Mouse (Mus musculus): Measurements from ENCODE around the gene Rin3.
"Not testable (repeated sequence)": the region's sequence is repeated elsewhere in the genome, so short reads cannot be mapped to it uniquely, and the experiment has no call there.

Gene Rin3

DNA sequence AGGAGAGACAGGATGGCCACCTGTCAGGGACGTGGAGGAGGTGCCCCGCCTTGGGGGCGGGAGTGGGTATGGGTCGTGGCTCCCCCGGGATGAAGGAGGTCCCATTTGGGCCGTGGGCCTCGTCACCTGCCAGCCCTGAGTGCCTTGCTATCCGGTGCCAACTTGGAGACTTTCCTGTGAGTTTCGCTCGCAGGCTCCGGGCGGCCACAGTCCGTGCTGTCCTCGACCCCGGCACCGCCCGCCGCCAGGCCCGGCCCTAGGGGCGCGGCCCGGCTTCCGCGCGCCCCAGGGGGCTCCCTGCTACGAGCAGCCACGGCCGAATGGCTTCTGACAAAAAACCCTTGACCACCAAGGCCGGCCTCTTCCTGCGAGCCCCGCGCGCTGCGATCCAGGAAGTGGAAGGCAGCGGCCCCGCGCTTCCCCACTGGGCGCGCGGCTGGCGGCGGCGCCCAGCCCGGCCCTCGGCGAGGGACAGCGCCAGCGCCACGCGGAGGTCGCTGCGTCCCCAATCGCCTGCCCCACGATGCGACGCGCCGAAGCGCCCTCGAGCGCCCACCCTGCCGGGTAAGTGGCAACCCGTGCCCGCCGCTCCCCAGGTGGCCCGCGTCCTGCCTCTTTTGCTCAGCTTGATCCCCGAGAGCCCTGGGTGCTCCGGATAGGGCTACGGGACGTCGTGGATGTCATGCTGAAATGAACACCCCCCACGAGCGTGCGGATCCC lies at the start of gene Rin3:
Gene Rin3 (plus strand): TSS at position 286 of the 720 bp plus-strand sequence.
- no peak for DNase-seq (ENCODE audit: low spot score)

DNA sequence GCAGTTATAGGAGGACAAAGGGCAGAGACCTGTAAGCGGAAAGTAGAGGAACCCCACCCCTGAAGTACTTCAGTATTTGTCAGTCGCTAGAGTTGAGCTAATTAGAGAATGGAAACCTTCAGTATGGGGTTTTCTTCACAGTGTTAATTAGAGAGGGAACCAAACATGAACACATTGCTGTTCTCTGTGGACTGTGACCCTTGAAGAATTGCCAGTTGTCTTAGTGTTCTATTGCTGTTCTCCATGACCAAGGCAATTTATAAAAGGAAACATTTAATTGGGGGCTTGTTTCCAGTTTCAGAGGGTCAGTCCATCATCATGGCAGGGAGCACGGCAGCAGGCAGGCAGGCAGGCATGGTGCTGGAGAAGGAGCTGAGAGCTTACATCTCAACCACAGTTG lies 47.3 kb upstream of the Rin3 start:
- DNase-seq (ENCODE audit: low spot score): no peak

DNA sequence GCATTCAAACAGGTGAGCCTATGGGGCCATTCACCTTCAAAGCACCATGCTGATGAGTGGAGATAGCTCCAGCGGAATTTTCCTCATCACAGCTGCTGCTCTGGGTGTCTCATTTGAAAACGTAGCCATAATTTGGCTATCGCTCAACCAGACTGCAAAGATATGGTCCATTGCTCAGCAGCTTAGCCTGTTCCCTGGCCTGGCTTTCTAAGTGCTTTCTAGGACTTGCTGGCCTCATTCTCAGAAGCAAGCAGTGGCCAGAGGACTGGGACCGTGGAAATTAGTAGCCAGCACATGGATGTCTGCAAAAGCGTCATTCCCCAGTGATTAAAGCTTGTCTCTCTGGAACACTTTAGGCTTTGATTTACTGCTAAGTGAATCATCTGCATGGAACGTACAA lies 46.5 kb upstream of the Rin3 start:
- DNase-seq (ENCODE audit: low spot score): no peak

DNA sequence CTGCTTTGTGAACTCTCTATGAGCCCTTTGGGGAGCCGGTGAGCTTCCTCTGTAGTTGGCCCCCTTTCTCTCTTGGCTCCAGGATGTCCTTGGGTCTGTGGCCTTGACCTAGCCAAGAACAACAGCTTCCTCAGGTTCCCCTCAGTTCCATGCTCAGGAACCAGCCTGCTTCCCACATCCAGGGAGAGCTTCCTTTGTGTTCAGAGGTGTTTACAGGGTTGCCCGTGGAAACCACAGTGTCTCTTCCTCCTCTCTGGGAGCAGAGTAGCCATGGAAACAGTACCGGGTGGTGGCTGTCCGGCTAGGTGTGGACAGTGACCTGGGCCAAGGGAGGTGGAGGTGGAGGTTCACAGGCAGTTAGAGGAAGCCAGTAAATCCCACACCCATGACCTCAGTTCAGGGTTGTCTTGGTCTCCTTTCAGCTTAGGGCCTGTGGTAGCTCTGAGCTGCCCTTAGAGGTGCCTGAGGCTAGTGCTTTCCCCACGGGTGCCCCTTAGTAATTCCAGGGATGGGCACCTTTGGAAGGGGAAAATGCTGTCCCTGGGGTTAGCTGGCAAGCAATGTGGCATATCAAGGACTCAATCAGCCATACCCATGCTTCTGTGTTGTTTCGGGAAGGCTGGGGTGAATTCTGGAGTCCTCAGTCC lies 40.6 kb upstream of the Rin3 start:
- DNase-seq (ENCODE audit: low spot score): no peak

DNA sequence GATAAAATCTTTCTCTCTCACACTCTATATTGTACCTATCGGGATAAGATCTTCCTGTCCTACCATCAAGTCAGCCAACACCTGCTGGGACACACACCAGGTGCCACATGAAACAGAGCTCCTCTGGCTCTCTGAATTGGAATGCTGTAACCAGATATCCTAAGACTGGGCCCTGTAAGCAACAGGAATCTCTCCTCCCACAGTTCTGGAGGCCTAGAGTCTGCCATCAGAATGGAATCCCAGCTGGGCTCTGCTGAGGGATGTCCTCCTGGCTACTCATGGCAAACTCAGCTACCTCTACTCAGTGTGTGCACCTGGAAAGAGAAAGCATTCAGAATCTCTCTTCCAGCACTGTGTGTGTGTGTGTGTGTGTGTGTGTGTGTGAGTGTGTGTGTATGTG lies 38.9 kb upstream of the Rin3 start:
- DNase-seq (ENCODE audit: low spot score): no peak

DNA sequence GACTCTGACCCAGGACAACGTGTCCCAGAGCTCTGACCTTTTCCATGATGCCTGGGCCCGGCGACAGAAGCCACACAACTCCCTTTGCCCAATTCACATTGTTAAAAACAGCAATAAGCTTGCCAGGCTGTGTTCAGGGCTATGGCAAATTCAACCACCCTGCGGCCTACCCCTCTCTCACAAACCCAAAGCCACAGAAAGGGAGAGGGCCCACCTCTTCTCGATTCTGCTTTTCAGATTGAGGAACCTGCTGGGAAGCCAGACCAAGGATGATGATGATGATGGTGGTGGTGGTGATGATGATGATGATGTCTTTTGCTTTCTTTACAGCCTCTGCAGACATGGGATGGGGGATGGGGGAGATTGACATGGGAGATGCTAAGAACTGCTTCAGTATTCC lies 36.6 kb upstream of the Rin3 start:
- no peak for DNase-seq (ENCODE audit: low spot score)

DNA sequence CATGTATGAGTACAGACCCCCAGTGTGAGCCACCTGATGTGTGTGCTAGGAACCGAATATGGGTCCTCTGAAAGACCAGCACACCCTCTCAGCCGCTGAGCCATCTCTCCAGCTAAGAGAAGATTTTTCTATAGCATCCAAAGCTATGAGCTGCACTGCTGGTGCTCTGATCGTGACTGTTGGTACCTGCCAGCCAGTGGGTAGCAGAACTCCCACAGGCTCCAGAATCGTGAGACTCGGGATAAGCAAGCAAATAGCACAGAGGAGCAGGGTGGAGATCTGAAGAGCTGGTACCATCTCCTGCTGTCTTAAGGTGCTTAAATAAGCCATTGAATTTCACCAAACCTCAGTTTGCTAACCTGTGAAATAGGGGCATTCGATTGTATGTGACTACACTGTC lies 34.7 kb upstream of the Rin3 start:
- DNase-seq (ENCODE audit: low spot score): no peak

DNA sequence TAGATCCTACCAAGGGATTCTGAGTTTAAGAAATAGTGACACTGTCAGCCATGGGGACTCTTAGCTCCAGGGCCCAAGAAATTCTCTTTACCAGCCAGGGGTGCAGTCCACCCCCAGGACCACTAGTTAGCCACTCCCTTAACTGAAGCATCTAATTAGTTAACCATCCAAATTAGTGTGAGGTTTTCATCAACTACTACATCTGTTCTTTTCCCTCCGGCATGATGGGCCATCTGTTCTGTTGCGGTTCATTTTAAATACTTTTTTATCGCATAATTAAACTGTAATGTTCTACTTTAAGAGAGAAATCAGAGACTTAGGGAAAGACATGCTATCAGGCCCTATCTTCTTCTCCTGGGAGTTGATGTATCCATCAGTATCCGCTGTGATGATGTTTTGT lies 32.5 kb upstream of the Rin3 start:
- no peak for DNase-seq (ENCODE audit: low spot score)

DNA sequence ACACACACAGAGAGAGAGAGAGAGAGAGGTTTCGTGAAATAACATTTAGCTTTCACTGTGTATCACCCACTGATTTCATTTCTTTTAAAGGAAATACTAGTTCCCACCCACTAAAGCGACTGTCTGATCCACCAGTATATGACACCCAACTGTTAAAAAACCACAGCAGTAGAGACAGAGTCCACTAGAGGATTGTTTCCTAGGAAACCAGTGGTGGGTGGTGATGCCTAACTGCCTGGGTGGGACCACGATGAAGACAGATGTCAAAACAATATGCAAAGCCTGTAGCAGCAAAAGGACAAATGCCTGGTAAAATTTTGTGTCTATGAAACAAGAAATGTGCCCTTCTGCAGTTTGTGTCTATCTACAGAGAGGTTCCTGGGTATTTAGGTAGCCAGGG lies 31.8 kb upstream of the Rin3 start:
- peak; percentile 48 for DNase-seq (ENCODE audit: low spot score)

DNA sequence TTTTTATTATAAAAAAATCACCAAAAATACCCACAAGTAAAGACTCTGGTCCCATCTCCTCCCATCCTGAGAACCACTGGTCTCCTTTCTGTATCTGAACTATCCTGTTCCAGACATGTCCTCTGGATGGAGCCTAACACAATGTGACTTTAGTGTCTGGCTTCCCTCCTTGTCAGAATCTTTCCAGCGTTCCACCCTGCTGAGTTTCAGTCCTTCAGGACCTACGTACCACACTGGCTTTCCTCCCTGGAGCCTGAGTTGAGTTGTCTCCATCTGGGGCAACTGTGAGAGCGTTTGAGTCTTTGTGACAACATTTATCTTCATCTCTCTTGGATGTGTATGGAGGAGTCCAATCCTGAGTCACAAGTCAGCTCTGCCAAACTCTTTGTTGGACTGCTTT lies 30.9 kb upstream of the Rin3 start:
- DNase-seq (ENCODE audit: low spot score): no peak

DNA sequence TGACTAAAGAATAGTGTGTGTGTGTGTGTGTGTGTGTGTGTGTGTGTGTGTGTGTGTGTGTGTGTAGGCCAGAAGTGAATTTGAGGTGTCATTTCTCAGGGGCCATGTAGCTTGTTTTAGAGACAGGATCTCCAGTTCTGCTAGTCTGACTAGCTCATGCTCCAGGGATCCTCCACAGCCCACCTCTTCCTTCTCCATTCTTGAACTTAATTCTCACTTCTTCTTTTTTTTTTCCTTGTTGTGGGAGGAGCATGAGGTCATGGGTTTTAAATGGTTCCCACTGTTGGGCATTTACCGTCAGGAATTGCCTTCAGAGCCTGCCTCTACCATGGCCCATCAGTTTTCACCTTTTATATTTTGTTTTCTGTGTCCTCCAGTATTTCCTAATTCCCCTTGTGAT lies 30.3 kb upstream of the Rin3 start:
- DNase-seq (ENCODE audit: low spot score): no peak

DNA sequence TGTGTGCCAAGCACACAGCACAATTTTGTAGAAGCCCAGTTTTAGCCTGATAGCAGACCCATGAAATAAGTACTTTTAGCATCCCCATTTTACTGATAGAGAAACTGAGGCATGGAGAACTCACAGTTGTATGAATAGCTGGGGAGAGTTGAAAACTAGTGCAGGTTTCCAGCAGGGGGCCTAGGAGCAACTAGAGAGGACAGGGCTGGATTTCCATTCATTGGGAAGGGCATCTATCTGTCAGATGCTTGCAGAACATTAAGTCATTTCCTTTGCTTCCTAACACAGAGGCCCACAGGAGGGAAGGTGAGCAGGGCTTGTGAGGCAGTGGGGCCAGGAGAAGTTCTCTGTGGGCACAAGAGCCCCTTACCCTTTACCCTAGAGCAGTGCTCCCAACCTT lies 27.8 kb upstream of the Rin3 start:
- no peak for DNase-seq (ENCODE audit: low spot score)

DNA sequence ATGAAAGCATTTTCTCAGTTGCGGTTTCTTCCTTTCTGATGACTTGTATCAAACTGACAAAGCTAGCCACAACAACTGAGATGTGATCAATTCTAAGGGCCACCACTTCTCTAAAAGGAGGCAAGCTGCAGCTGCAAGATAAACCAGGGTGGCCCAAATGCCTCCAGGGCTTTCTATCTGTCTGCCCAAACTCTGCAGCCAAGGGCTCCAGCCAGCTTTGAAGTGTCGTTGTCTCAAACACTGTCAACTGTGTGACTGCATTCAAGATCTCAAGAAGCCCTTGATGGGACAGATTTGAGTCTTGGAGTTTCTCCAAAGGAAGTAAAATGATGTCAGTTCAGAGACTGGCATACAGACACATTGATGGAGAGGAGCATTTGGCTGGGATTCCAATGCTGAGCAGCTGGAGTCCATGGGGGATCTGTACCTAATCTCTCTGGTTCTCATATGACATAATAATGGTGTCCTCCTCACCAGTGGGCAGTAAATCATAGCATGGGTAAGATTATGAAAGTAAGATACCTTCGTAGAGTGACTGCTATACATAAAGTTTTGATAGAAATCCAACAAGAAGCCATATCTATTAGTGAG lies 24.2 kb upstream of the Rin3 start:
- DNase-seq (ENCODE audit: low spot score): no peak

DNA sequence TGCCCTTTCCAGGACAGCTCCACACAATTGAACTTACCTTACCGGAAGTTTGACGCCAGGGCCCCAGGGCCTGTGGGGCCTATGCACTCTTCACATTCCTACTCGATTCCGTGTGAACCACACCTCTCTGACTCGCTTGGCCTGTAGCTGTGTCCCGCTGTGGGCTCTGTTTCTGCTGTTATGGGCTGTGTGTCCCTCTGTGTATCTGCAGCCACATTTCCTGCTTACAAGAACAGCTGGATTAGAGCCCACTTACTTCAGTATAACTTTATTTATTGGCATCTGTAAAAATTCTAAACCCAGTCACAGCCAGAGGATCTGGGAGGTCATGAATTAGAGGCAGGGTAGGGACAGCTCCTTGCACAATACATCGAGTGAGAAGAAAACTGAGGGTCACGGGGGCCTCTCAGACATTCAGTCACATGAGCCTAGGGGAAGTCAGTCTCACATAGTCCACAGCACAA lies 20.9 kb upstream of the Rin3 start:
- DNase-seq (ENCODE audit: low spot score): no peak

DNA sequence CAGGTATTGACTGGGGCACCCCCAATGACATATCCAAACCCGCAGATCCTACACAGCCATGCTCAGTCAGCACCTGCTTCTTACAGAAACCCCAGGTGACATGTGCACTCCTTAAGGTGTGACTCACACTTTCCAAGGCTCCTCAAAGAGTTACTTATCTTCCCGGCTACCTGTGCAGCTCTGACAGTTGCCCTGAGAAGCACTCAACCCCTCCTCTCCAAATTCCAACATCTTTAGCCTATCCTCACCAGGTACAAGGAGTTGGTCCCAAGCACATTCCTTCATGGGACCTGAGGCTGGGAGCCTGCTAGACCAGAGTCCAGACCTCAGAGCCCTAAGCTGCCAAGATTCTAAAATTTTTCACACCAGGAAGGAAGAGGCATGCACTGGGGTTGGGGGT lies 20.0 kb upstream of the Rin3 start:
- DNase-seq (ENCODE audit: low spot score): no peak

DNA sequence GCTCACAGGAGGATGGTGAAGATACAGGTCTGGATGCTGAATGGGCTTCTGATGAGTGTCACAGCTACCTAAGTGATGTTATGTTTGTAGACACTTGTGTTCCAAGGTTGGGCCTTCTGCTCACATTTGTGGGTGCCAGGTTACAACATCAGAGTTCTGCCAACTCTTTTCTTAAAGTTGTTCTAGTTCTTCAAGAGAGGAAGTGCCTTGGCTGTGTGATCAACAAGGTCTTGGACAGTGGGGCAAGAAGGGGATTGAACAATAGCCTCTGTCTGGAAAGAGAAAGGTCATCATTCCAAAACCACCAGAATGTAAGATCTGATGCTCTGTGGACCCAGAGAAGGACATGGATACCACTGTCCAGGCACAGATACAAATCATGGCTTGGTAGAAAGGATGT lies 19.6 kb upstream of the Rin3 start:
- no peak for DNase-seq (ENCODE audit: low spot score)

DNA sequence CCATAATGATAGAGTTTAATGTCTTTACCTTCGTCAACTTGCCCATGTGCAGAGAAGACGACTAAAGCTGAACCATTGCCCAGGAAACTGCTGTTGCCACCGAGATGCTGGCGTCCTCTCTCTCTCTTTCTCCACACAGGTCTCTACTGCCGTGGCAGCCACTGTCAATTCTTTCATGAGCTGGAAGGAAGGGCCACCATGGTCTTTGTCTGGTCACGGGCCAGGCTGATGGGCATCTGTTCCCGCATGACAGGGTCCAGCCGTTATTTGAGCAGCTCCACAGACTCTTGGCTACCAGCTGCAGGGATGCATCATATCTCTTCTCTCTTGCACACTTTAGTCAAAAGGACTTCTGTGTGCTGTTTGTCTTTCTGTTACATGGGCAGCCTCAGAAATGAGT lies 16.4 kb upstream of the Rin3 start:
- no peak for DNase-seq (ENCODE audit: low spot score)

DNA sequence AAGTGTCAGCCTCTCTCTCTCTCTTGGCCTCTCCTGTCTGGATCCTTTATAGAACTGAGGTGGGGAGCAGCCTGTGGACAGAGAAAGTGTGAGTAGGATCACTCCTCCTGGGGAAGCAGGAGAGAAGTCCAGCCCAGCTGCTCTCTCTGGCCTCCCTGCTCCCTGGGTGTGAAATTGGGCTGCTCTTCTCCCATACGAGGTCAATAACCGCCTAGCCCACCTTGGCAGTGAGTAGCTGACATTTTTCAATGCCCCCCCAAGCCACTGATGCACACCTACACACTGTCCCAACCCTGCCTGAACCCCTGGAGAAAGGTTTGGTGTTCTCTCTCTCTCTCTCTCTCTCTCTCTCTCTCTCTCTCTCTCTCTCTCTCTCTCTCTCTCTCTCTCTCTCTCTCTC lies 13.7 kb upstream of the Rin3 start:
- no peak for DNase-seq (ENCODE audit: low spot score)

DNA sequence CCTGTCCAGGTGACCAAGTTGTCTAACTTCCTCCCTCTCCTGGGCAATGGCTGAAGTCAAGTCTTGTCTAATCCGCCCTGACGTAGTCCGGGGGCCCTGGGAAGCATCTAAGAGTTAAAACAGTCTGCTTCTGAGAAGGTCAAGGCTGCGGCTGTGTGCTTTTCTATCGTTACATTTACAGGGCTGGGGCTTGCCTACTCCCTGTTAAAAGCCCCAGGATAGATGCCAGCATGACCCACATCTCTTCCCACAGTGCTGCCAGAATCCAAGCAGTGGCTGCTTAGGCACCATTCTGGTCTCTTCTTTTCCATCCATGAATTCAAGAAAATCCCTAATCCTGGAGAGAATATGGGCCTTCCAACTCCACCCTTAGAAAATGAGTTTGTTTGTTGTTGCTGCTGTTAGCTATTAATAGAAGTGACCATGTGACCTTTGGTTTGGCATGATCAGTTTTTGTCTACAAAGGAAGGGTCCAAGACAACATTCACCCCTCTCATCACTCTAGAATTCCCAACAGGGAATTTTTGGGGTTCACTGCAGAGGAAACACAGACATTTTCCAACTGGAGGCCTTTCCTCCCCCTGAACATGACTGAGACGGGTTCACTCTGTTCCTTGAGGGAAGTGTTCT lies 12.0 kb upstream of the Rin3 start:
- DNase-seq (ENCODE audit: low spot score): no peak

DNA sequence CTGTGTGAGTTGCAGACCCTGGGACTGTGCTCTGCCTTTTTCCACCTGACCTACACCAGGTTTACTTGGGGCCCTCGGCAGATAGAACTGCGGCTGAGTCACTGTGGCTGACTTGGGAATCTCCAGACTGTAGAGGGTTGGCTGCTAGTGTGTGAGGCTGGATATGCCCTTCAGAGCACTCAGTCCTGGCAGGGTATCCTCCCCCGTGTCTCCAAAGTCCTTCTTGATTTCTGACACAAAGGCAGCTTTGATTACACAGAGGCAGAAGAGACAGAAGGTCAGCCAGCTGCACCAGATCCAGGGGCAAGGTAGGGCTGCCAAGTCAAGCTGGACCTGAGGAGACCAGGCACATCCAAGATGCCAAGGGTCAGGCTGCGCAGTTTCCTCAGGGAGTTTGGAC lies 11.4 kb upstream of the Rin3 start:
- no peak for DNase-seq (ENCODE audit: low spot score)

DNA sequence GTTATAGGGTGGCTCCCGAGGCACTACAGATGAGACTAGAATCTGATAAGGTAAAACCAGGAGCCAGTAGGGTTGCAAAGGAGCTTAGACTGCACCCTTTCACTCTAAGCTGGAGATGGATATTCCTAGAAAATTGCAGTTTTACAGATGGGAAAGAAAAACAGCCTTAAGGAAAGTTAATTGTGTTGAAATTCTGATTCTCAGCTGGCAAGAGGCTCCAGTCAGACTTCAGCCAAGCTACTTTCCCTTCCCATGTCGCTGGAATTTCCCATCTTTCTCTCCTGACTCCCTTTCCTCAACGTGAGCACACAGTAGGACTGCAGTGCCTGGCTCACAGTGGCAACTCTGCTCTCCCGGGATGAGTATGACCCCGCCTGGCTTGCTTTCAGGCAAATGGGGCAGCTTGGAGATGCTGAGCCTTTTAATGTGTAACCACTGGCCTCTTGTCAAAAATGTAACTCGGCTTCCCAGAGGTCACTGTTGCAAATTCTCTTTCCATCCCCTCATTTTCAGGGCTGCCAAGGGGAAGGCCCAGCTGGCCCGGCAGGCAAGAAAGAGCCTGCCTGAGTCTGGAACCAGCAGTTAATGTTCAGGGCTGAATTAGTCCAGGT lies 6.9 kb upstream of the Rin3 start:
- DNase-seq (ENCODE audit: low spot score): no peak

DNA sequence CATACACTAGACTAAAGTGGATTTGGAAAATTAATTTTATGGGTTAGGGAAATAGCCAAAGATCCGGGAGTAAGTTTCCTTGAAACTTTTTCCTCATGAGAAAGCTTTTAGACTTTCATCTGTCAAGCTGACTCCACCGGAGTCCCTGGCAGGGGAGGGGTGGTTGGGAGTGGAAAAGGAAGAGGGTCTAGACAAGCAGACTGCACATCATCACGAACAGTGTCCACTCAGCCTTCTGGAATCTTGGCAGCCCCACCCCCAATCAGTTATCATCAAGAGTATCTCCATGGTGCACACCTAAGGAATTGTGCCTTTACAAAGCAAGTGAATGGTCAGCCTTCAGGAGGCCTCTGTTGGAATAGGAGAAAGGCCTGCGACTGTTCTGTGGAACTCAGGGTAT lies 2.6 kb upstream of the Rin3 start:
- DNase-seq (ENCODE audit: low spot score): not testable (repeated sequence)

Measured in left cerebral cortex, adult 11 months (tissue).